Mouse (Mus musculus): ENCODE results near the gene Dus1l.
"Not testable (repeated sequence)": the region's sequence is repeated elsewhere in the genome, so short reads cannot be mapped to it uniquely, and the experiment has no call there.

Dus1l gene

DNA sequence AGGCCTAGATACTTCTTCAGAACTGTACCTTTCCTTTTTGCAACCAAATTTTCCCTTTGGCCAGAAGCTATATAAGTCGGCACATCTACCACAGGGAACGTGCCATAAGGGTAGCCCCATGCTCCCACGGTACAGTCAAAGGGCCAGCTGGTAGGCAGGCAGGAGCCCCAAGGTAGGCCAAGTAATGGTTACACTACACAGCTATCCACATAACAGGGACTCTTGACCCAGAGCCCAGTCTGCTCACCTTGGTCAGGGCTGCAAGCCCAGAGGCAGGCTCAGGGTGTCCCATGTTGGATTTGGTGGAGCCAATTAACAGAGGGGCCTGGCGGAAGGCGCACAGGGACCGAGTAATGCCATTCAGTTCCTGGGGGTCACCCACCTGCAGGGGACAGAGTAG lies 23.4 kb upstream of the Dus1l start:
- DNase-seq (ENCODE audit: low spot score in 2 of 2): no peak

DNA sequence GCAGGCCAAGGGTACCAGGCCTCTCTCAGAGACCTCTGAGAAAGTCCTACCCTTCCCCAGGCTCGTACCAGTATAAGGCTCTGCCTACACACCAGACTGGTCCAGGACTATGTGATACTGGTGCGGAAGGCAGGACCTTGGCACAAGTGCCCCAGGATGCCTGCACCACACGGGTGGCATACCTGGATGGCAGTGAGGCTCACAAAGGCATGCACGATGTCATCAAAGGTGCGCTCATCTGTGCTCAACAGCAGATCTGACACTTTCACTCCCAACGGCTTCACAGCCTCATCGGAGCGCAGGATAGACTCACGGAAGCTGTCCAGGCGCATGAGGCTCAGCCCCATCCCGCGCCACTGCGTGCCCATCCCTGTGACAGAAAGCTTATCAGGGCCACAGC lies 22.0 kb upstream of the Dus1l start:
- DNase-seq (ENCODE audit: low spot score in 2 of 2): peak in 1 of 2 experiments; percentile 1

DNA sequence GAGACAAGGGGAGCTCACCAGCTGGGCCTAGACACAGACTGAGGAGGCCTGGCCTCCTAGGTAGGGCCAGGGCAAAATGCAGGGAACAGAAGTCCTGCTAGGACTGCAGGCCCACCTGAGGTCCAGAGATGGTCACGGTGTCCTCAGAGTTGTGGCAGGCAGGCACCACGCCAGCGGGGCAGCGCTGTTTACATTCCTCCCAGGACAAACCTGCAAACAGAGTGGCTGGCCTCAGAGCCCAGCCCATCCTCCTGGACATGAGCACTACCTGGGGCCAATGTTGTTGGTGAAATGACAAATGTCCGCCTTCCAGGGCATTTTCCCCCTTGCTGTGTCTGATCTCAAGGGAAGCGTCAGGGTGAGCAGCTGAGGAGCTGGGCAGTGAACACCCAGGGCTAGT lies 21.2 kb upstream of the Dus1l start:
- no peak for DNase-seq (ENCODE audit: low spot score in 2 of 2)

DNA sequence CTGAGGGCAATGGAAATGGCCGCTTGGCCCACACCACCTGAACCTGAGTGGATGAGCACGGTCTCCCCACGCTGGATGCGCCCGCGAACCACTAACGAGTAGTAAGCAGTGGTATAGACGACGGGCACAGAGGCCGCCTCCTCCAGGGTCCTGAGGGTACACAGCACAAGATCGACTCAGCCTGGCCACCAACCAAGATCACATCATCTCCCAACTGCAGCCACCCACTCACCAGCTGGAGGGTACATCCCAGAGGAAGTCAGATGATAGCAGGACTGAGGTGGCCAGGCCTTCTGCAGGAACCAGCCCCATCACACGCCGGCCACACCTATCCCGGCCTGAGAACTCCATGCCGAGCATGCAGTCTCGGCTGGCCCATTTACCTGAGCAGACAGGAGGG lies 15.9 kb upstream of the Dus1l start:
- no peak for DNase-seq (ENCODE audit: low spot score in 2 of 2)

DNA sequence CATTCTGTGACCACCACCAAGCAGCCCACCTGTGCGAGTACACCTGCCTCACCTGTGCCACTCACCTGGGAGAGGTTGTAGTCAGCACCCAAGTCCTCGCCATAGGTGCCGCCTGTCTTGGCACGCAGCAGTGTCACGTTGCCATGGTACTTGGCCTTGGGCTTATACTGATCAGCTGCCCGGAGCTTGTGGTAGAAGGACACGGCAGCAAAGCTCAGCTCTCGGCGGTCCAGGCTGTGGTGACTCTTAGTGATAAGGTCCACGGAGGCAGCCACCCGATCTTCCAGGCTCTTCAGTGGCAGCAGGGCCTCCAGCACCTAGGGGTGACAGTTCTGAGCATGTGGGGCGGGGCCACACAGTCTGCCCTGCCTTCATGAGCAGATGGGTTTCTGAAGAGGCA lies 11.8 kb upstream of the Dus1l start:
- no peak for DNase-seq (ENCODE audit: low spot score in 2 of 2)

DNA sequence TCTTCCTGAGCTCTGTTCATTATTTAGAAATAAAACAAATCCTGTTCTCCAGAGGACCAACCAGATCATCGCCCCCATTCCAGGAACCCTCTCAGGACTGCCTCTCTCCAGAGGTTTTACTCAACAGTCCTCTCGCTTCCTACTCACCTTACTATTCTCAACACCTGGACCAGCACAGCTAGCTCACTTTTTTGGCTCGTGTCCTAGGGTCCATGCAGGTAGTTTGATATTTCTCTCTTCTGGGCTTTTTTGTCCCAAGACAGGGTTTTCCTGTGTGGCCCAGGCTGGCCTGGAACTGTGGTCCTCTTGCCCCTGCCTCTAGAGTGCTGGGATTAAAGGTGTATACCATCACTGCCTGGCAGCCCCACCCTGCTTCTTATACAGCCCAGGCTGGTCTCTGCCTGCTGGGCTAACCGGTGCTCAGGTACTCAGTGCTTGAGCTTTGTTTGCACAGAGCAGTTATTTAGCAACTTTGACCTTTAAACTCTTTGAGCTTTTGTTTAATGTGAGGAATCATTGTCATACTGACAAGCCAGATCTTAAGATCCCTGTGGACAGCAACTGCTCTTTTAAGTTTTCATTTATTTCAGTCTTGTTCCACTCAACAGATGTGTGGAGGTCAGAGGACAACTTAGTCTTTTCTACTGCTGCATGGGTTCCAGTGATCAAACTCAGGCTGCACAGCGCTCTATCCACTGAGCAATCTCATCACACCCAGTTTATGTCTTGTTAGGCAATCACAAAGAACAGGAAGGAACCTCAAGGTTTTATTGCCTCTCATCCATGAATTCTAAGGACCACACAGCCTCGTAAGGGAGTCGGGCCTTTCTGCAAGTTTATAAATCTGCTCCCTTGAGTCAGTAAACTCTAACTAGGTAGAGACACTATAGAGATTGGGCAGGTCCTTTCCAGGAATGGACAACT lies 9.4 kb upstream of the Dus1l start:
- no peak for DNase-seq (ENCODE audit: low spot score in 2 of 2)

DNA sequence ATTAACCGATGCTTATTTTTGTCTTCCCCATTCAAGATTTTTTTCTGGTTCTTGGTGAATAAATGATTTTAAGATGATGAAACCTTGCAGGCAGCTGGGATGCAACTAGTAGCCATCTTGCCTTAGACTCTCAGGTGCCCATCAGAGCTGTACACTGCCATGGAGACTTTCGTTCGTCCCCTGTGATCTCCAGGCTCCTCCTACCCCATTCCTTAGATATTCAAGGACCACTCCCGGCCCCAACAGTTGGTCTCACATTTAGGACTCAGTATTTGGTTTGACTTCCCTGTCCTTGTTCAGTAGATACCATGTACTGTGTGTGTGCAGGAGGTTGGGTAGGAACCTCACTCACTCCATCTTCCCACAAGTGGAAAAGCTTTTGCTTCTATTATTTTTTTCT lies 8.6 kb upstream of the Dus1l start:
- DNase-seq (ENCODE audit: low spot score in 2 of 2): no peak

DNA sequence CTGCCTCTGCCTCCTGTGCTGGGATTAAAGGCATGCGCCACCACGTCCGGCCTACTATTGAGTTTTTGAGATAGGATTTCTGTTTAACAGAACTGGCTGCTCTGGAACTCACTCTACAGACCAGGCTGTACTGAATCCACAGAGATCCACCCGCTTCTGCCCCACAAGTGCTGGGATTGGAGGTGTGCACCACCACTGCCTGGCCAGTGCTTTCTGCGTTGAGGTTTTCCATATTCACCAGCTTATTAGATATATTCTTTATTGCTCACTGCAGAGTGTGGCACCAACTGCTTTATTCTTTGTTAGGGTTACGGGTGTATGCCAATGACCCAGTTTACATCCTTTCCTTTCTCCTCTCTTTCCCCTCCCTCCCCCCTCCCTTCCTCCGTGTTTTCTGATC lies 8.1 kb upstream of the Dus1l start:
- no peak for DNase-seq (ENCODE audit: low spot score in 2 of 2)

DNA sequence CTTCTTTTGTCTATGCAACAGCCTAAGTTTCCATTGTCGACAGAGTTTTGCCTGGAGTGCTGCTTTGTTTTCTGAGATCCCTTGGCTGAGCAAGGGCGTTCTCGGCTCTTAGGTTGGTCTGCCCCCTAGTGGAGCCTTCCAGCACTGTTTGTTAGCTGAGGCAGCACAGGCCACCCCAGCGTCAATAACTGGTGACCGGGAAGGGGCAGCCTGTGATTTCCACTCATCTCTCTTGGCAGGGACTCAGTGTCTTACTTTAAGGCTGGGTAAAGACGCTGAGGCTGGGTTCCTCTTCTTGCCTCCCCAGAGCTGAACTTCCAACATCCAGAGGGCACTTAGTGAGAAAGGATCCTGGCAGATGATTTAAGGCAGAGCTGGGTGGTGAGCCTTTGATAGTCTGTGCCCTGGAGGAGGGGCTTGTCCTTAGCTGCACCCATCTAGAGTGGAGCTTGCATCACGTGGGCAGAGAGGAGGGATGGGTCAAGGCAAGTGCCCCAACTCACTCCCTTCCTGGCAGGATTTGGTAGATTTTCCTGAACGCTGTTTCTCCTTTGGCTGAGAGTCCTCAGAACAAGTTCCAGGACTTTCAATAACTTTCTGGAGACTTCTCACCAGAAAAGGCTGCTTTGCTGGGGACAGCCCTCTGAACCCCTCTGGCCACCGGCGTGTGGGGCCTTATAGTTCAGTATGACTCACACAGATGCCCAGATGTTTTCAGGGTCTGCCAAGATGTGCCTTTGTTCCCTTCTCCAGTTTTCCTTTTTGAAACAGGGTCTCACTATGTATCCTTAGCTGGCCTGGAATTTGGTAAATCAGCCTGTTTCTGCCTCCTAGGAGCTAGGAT lies 4.1 kb upstream of the Dus1l start:
- peak; percentile 59 to 85 for DNase-seq (ENCODE audit: low spot score in 2 of 2)

DNA sequence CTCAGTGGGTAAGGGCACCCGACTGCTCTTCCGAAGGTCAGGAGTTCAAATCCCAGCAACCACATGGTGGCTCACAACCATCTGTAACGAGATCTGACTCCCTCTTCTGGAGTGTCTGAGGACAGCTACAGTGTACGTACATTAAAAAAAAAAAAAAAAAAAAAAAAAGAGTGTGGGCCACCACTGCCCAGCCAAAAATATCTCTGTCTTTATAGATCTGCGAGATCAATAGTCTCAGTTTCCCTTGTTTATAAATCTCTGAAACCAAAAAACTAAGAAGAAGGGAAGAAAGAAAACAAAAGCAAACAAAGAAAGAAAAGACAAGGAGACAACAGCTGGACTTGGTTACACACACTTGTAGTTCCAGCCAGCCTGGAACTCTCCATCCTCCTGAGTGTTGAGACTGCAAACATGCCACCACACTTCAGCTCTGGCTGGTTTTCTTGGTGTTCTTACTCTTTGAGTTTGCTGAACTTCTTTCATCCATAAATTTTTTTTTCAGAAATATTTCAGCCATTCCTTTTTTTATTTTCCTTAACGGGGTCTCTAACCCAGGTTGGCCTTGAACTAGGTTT lies 3.2 kb upstream of the Dus1l start:
- no peak for DNase-seq (ENCODE audit: low spot score in 2 of 2)

DNA sequence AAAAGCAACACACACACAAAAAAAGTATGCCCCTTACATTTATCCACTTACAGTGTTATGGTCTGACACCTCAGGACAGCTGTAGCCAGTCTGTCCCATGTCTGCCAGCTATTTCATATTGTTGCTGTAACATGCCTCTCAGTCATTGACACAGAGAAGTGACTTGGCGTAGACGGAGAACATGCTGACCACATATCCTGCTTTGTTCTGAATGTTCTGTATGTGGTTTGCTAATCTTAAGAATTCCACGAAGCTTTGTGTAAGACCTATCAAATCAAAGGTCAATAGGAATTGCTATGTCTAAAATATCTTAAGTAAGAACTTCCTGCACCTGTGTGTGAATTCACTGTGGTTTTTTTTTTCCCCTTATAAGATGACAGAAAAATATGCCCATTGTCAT lies 2.0 kb upstream of the Dus1l start:
- DNase-seq (ENCODE audit: low spot score in 2 of 2): no peak

DNA sequence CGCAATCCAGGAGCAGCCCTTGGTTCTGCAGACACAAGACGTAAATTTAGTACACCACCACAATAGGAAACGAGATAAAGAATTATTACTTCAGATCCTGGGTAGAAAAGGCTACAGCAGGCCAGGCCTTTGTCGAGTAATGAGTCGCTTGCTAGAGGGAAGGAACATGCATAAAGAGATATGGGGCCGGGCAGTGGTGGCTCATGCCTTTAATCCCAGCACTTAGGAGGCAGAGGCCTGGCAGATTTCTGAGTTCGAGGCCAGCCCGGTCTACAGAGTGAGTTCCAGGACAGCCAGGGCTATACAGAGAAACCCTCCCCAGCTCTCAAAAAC lies 377 bp upstream of the Dus1l start:
- no peak for DNase-seq (ENCODE audit: low spot score in 2 of 2)

DNA sequence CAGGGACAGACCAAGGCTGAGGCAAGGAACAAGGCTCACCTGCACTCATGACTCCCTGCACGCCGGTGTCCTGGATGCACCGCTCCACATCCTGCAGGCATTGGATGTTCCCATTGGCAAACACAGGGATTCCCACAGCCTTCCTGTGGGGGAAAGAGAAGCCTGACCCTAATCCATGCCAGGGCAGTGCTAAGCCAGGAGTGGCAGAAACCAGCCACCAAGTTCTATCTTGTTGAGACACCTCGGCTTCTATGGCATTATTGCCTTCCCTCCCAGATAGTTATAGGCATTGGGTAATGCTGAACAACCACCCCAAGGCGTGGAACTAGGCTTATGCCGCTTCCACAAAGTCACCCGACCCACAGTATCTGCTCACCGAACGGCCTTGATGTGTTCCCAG lies 3.6 kb downstream of the Dus1l start:
- DNase-seq (ENCODE audit: low spot score in 2 of 2): no peak

DNA sequence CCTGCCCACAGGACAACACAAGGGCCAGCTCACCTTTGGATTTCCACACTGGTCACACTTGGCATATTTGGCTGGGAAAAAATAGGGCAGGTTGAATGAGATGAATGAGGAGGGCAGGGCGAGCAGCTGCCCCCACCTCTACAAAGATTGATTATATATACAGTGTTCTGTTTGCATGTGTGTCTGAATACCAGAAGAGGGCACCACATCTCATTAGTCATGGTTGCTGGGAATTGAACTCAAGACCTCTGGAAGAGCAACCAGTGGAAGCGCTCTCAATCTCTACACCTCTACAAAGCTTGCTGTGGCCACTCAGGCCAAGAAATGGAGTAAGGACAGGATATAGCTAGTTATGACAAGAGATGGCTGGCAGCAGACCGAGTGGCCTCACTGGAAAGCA lies 6.4 kb downstream of the Dus1l start:
- no peak for DNase-seq (ENCODE audit: low spot score in 2 of 2)

DNA sequence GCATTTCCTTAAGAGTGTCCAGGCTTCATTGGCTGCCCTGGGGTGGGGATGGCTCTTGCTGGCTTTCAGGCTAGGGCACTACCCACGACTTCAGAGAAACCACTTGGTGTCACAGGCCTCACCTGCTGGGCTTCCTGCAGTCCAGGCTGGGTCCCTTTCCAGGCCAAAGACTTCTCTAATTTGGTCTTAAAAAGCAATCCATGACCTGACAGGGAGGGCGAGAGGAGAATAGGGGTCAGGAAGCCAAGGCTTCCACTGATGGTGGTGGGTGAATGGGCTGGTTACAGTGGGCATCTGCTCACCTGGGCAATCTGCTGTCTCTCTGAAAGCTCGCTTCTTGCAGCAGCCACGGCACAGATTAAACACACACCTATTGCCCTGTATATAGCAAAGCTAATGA lies 6.8 kb downstream of the Dus1l start:
- no peak for DNase-seq (ENCODE audit: low spot score in 2 of 2)

DNA sequence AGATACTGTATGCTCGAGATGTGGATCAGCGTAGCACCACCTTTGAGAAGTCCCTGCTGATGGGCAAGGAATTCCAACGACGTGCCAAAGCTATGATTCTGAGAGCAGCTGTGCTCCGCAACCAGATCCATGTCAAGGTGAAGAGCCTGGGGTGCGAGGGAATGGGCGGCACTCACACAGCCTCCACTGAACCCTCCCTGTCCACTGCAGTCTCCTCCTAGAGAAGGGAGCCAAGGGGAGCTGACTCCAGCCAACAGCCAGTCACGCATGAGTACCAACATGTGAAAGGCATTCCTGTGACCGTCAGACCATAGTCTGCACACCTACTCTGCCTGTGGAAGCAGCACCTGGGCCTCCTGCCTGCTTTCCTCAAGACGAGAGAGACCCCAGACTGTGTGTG lies 7.7 kb downstream of the Dus1l start:
- not testable (repeated sequence) for DNase-seq (ENCODE audit: low spot score in 2 of 2)

DNA sequence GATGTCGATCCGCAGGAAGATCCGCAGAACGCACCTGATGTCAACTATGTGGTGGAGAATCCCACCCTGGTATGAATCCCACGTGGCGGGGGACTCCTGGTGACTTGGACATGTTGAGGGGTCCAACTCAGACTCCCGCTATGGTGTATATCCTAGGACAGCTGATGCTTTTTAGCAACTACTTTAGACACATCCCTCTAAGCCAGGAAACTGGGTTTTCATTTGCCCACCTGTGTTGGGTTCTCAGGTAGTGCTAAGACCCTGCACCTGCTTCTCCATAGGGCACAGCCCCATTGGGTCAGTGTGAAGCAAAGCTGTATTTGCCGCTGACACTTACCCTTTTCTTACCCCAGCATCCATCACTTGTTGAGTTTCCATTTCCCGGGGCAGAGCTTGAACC lies 11.1 kb downstream of the Dus1l start:
- no peak for DNase-seq (ENCODE audit: low spot score in 2 of 2)

DNA sequence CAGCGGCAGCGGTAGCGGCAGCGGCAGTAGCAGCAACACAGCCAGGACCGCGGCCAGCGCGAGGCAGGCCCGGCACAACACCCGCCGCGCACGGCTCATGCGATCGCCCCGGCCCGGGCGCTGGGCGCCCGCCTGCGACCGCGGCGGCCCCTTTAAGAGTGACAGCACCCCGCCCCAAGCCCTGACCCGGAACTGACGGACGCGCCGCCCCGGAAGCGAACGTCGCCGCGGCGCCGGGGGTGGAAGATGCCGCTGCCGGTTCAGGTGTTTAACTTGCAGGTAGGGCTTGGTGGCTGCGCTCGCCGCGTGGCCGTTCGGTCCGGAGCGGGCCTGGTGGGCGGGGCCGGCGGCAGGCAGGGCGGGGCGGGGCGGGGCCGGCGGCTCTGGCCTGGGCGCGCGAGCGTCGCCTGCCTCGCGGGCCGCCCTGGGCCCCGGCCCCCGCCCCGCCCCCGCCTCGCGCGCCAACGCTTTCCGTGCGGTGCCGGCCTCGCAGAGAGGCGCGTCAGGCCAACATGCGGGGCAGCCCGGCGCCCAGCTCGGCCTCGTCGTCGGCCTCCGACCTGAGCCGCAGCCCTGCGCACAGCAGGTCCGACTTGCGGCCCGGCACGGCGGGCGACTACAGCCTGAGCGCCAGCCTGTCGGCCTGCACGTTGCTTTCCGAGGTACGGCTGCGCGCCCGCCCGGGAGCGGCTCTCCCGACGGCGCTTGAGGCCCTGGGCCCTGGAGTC lies 12.0 kb downstream of the Dus1l start, which contains the start of the genes Rfng and Gps1:
Rfng (minus strand) TSS at position 144 of the 728 bp plus-strand sequence.
Gps1 (plus strand) TSS at position 209 of the 728 bp plus-strand sequence.
- peak; percentile 72 to 81 for DNase-seq (ENCODE audit: low spot score in 2 of 2)

DNA sequence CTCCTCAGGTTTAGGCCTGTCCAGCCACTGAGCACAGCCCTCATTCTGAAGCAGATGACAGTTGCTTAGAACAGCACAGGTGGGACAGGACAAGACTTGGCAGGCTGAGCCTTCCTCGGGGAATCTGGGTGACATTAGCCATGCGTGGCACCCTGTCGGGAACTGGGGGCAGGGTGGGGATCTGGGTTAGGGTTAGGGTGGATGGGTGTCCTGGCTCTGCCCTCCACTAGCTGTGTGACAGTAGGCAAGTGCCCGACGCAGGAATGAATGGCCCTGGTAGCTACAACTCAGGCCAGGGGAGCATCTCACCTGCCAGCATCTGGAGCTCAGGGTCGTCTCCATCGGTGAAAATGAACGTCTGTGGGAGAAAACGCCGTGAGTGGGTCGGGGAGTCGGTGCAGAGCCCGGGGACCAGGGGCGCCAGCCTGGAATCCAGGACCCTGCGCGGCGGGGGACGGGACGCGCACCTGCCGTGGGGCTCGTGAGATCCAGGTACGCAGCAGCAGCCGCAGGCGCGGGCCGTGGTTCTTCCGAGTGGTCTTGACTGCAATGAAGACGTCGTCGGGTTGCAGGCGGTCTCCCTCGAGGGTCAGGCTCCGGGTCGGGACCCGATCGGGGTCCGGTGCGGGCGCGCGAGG lies 12.7 kb downstream of the Dus1l start:
- no peak for DNase-seq (ENCODE audit: low spot score in 2 of 2)

DNA sequence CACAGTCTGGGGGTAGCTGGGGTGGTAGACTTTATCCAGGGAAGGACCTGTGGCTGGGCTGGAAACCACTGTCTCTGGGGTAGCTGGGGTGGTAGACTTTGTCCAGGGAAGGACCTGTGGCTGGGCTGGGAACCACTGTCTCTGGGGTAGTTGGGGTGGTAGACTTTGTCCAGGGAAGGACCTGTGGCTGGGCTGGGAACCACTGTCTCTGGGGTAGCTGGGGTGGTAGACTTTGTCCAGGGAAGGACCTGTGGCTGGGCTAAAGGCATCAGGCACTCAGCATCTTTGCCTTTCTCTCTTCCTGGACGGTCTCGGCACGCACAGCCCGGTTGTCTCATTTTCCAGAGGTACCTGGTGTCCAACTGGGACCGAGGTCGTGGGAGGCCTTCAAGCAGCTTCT lies 14.8 kb downstream of the Dus1l start:
- not testable (repeated sequence) for DNase-seq (ENCODE audit: low spot score in 2 of 2)

DNA sequence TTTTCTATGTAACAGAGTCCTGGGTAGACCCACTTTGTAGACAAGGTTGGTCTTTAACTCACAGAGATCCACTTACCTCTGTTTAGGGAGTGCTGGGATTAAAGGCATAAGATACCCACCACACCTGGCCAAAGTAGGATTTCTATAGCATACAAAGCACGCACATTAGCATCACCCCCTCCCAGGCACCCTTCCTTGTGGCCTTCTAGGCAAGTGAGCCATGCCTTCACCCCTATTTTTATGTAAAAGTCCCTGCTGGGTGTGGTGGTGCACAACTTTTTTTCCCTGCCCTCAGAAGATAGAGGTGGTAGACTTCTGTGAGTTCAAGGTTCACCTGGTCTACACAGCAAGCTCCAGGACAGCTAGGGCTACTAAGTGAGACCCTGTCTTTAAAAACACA lies 16.3 kb downstream of the Dus1l start:
- no peak for DNase-seq (ENCODE audit: low spot score in 2 of 2)
